Mouse (Mus musculus) thymus, adult 2 months (tissue): Measurements from ENCODE around the gene Adam21.

Experiments
- CTCF ChIP-seq: fragments of 200-500 bp; IDR thresholded peaks from 2 replicates; pipeline ENCODE4 v1.5.1; 2012; ENCODE audit warnings: mild to moderate bottlenecking, control low read depth, low read length, moderate library complexity, borderline replicate concordance; ENCODE audit not compliant: control insufficient read depth, poor library complexity, insufficient read depth; ENCODE audit errors: extremely low read depth
- POLR2A ChIP-seq: fragments of 200-500 bp; IDR thresholded peaks from 2 replicates; pipeline ENCODE4 v1.6.1; 2012; ENCODE audit warnings: mild to moderate bottlenecking, low read length, control low read depth, moderate library complexity; ENCODE audit not compliant: control insufficient read depth, poor library complexity, insufficient read depth; ENCODE audit errors: extremely low read depth

DNA sequence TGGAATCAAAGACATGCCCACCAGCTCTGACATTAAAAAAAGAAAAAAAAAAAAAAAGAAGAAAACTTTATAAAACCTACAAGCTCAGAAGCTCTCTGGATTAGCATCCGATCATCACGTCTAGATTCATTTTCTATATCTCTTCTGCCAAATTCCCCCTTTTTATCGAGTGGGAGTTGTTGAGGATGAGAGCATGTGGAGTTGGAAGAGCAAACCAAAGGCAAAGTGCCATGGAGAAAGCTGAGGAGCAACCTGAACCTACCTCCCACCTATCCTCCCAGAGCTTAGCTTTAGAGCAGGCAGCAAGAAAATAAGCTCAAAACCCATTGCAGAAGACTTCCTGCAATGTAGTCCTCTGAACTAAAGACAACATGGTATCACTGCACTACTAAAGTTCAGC lies 4.1 kb downstream of the Adam21 start:
- TF ChIP-seq CTCF (no peak), POLR2A (no peak)
